Mouse (Mus musculus): ENCODE results near the gene Spock2. TPM values are rescaled to one million over a fixed set of nuclear protein-coding genes. Genes with fewer than 3 reads are reported as not detected.
"Not testable (repeated sequence)": the region's sequence is repeated elsewhere in the genome, so short reads cannot be mapped to it uniquely, and the experiment has no call there.

The Spock2 gene
- polyA plus RNA-seq, 1 experiment from 2014 or later, result 5.3 TPM

GRCm38 (mm10) chr10:60130504-60130903 lies 24.5 kb downstream of the Spock2 start:
- Histone ChIP-seq H3K4me2 (no peak overlapping the region), H3K4me3 (replicated peaks) (no peak overlapping the region), H3K9ac (no peak overlapping the region), H3K9me3 (no peaks in the 10 kb centered on the region), H3K4me1 (peaks cover 7% of the 10 kb centered on the region; the same call in 1 of the 2 replicates), H3K27me3 (replicated peaks) (no peaks in the 10 kb centered on the region), H3K27ac (no peak overlapping the region), H3K36me3 (no peaks in the 10 kb centered on the region)
- WGBS, result 73% methylated on average over 4 of the region's 4 CpGs
- ATAC-seq (ENCODE audit: insufficient read depth, low FRiP score, low read depth), result no peak

- no peak overlapping the region for H3K9ac ChIP-seq
- H3K4me3 ChIP-seq (replicated peaks), result no peak overlapping the region
- H3K4me1 ChIP-seq, result peaks cover 7% of the 10 kb centered on the region
- WGBS, result 31% methylated on average over 6 of the region's 6 CpGs
- no peaks in the 10 kb centered on the region for H3K36me3 ChIP-seq
- ATAC-seq (ENCODE audit: insufficient read depth, low FRiP score, low read depth), result no peak
- no peak overlapping the region for H3K27ac ChIP-seq
- no peaks in the 10 kb centered on the region for H3K9me3 ChIP-seq
- no peaks in the 10 kb centered on the region for H3K27me3 ChIP-seq (replicated peaks)
- H3K4me2 ChIP-seq, result no peak overlapping the region
Observed at GRCm38 (mm10) chr10:60133501-60133900, 27.5 kb downstream of the Spock2 start.

- peaks cover 7% of the 10 kb centered on the region for H3K4me1 ChIP-seq
- no peaks in the 10 kb centered on the region for H3K27me3 ChIP-seq (replicated peaks)
- H3K36me3 ChIP-seq, result no peaks in the 10 kb centered on the region
- no peak overlapping the region for H3K9ac ChIP-seq
- H3K27ac ChIP-seq, result no peak overlapping the region
- no peak for ATAC-seq (ENCODE audit: insufficient read depth, low FRiP score, low read depth)
- WGBS, result 55% methylated on average over 9 of the region's 9 CpGs
- no peaks in the 10 kb centered on the region for H3K9me3 ChIP-seq
- H3K4me2 ChIP-seq, result no peak overlapping the region
- no peak overlapping the region for H3K4me3 ChIP-seq (replicated peaks)
Observed at GRCm38 (mm10) chr10:60134201-60134600, 28.2 kb downstream of the Spock2 start.

- not testable (repeated sequence) for H3K9me3 ChIP-seq; ATAC-seq (ENCODE audit: insufficient read depth, low FRiP score, low read depth); H3K4me3 ChIP-seq (replicated peaks); H3K4me2 ChIP-seq; H3K27me3 ChIP-seq (replicated peaks); H3K36me3 ChIP-seq; H3K27ac ChIP-seq; H3K4me1 ChIP-seq; H3K9ac ChIP-seq
- WGBS, result 65% methylated on average over 1 of the region's 1 CpGs
Observed at GRCm38 (mm10) chr10:60136010-60136409, 30.0 kb downstream of the Spock2 start.

- H3K27ac ChIP-seq, result no peak overlapping the region
- no peaks in the 10 kb centered on the region for H3K27me3 ChIP-seq (replicated peaks)
- peaks cover 7% of the 10 kb centered on the region for H3K4me1 ChIP-seq
- H3K9me3 ChIP-seq, result no peaks in the 10 kb centered on the region
- WGBS, result 50% methylated on average over 7 of the region's 7 CpGs
- H3K36me3 ChIP-seq, result no peaks in the 10 kb centered on the region
- H3K4me3 ChIP-seq (replicated peaks), result no peak overlapping the region
- no peak for ATAC-seq (ENCODE audit: insufficient read depth, low FRiP score, low read depth)
- H3K9ac ChIP-seq, result no peak overlapping the region
- no peak overlapping the region for H3K4me2 ChIP-seq
Observed at GRCm38 (mm10) chr10:60136935-60137334, 30.9 kb downstream of the Spock2 start.

- H3K27ac ChIP-seq, result no peak overlapping the region
- peaks cover 7% of the 10 kb centered on the region for H3K4me1 ChIP-seq
- no peaks in the 10 kb centered on the region for H3K27me3 ChIP-seq (replicated peaks)
- no peak overlapping the region for H3K4me3 ChIP-seq (replicated peaks)
- H3K36me3 ChIP-seq, result no peaks in the 10 kb centered on the region
- no peak overlapping the region for H3K9ac ChIP-seq
- H3K9me3 ChIP-seq, result no peaks in the 10 kb centered on the region
- H3K4me2 ChIP-seq, result no peak overlapping the region
- 79% methylated on average over 5 of the region's 5 CpGs for WGBS
- ATAC-seq (ENCODE audit: insufficient read depth, low FRiP score, low read depth), result no peak
Observed at GRCm38 (mm10) chr10:60138680-60139079, 32.7 kb downstream of the Spock2 start.

GRCm38 (mm10) chr10:60140751-60141150 lies 34.7 kb downstream of the Spock2 start:
- Histone ChIP-seq H3K27me3 (replicated peaks) (no peaks in the 10 kb centered on the region), H3K9ac (no peak overlapping the region), H3K4me2 (no peak overlapping the region), H3K9me3 (no peaks in the 10 kb centered on the region), H3K27ac (no peak overlapping the region), H3K4me1 (no peaks in the 10 kb centered on the region; the same call in 1 of the 2 replicates), H3K4me3 (replicated peaks) (no peak overlapping the region), H3K36me3 (no peaks in the 10 kb centered on the region)
- ATAC-seq (ENCODE audit: insufficient read depth, low FRiP score, low read depth), result no peak
- WGBS, result 90% methylated on average over 4 of the region's 4 CpGs

GRCm38 (mm10) chr10:60141656-60142160 lies 35.7 kb downstream of the Spock2 start:
- WGBS, result 86% methylated on average over 3 of the region's 3 CpGs
- Histone ChIP-seq H3K27ac (no peak overlapping the region), H3K4me2 (no peak overlapping the region), H3K9me3 (no peaks in the 10 kb centered on the region), H3K4me1 (no peaks in the 10 kb centered on the region; the same call in 1 of the 2 replicates), H3K36me3 (no peaks in the 10 kb centered on the region), H3K27me3 (replicated peaks) (no peaks in the 10 kb centered on the region), H3K9ac (no peak overlapping the region), H3K4me3 (replicated peaks) (no peak overlapping the region)
- ATAC-seq (ENCODE audit: insufficient read depth, low FRiP score, low read depth), result no peak

GRCm38 (mm10) chr10:60147510-60148047 lies 41.6 kb downstream of the Spock2 start:
- WGBS, result 54% methylated on average over 10 of the region's 10 CpGs
- not testable (repeated sequence) for H3K9me3 ChIP-seq; ATAC-seq (ENCODE audit: insufficient read depth, low FRiP score, low read depth)

GRCm38 (mm10) chr10:60148087-60148486 lies 42.1 kb downstream of the Spock2 start:
- no peak overlapping the region for H3K9ac ChIP-seq
- no peaks in the 10 kb centered on the region for H3K27me3 ChIP-seq (replicated peaks)
- H3K36me3 ChIP-seq, result no peaks in the 10 kb centered on the region
- H3K4me2 ChIP-seq, result no peak overlapping the region
- no peaks in the 10 kb centered on the region for H3K9me3 ChIP-seq
- H3K4me3 ChIP-seq (replicated peaks), result no peak overlapping the region
- no peak overlapping the region for H3K27ac ChIP-seq
- 4% methylated on average over 5 of the region's 5 CpGs for WGBS
- no peaks in the 10 kb centered on the region for H3K4me1 ChIP-seq
- peak; percentile 61; the same call in 1 of the 2 replicates for ATAC-seq (ENCODE audit: insufficient read depth, low FRiP score, low read depth)

More at GRCm38 (mm10) chr10:60147510-60148047, 41.6 kb downstream of the Spock2 start:
- not testable (repeated sequence) for H3K27me3 ChIP-seq (replicated peaks); H3K4me1 ChIP-seq; H3K4me3 ChIP-seq (replicated peaks); H3K36me3 ChIP-seq; H3K4me2 ChIP-seq; H3K27ac ChIP-seq; H3K9ac ChIP-seq

GRCm38 (mm10) chr10:60151107-60151663 lies 45.2 kb downstream of the Spock2 start:
- H3K27me3 ChIP-seq (replicated peaks), result no peaks in the 10 kb centered on the region
- no peak overlapping the region for H3K4me2 ChIP-seq
- H3K9ac ChIP-seq, result no peak overlapping the region
- no peak overlapping the region for H3K4me3 ChIP-seq (replicated peaks)
- H3K4me1 ChIP-seq, result no peaks in the 10 kb centered on the region
- no peak overlapping the region for H3K27ac ChIP-seq
- ATAC-seq (ENCODE audit: insufficient read depth, low FRiP score, low read depth), result no peak
- 49% methylated on average over 6 of the region's 6 CpGs for WGBS
- H3K36me3 ChIP-seq, result no peaks in the 10 kb centered on the region
- H3K9me3 ChIP-seq, result no peaks in the 10 kb centered on the region

- ATAC-seq (ENCODE audit: insufficient read depth, low FRiP score, low read depth), result no peak
- H3K36me3 ChIP-seq, result no peaks in the 10 kb centered on the region
- no peak overlapping the region for H3K4me3 ChIP-seq (replicated peaks)
- H3K4me2 ChIP-seq, result no peak overlapping the region
- no peaks in the 10 kb centered on the region for H3K4me1 ChIP-seq
- H3K9me3 ChIP-seq, result no peaks in the 10 kb centered on the region
- H3K9ac ChIP-seq, result no peak overlapping the region
- H3K27me3 ChIP-seq (replicated peaks), result no peaks in the 10 kb centered on the region
- H3K27ac ChIP-seq, result no peak overlapping the region
Observed at GRCm38 (mm10) chr10:60156016-60156415, 50.0 kb downstream of the Spock2 start.
